Mouse (Mus musculus): ENCODE measurements around the gene Ang. TPM values are rescaled to one million over a fixed set of nuclear protein-coding genes. Genes with fewer than 3 reads are reported as not detected.

Gene Ang
- polyA plus RNA-seq, 1 experiment from 2014 or later: 4.5 TPM

DNA sequence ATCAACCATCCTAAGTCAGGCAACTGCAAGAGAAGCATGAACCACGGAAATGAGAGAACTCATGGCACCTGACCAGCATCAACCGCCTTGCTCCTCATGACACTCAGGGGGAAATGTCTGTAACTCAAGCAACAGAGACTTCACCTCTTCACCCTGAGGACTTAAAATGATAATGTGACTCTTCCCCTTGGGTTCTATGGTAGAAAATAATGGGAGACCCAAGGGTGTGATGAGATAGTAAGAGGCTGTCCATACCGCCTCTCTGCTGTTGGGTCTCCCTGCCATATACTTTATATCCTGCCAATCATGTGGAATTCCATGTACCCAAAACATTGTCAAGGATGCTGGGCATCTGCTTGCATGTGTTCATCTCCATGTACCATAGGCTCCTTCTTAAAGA, 16.6 kb upstream of the Ang start, which contains the start of gene Olfr750:
Gene Olfr750, minus strand, starts transcription at position 101 of the 400 bp plus-strand sequence.
- no peak within 1 kb of the TSS for H3K9ac ChIP-seq
- H3K27me3 ChIP-seq: no peaks in the 10 kb centered on the region
- no peaks in the 10 kb centered on the region for H3K36me3 ChIP-seq
- no peak for ATAC-seq (ENCODE audit: insufficient number of reproducible peaks, insufficient read depth, low FRiP score, low TSS enrichment)
- WGBS: 77% methylated on average over 3 of the region's 3 CpGs
- H3K4me1 ChIP-seq: no peaks in the 10 kb centered on the region
- H3K27ac ChIP-seq: no peak within 1 kb of the TSS
- H3K4me2 ChIP-seq (replicated peaks): no peak within 1 kb of the TSS
- no peaks in the 10 kb centered on the region for H3K9me3 ChIP-seq
- no peak within 1 kb of the TSS for H3K4me3 ChIP-seq

GRCm38 (mm10) chr14:51079180-51079579, 11.8 kb upstream of the Ang start:
- Histone ChIP-seq H3K9me3 (no peaks in the 10 kb centered on the region), H3K9ac (no peak overlapping the region), H3K4me2 (replicated peaks) (no peak overlapping the region), H3K4me3 (no peak overlapping the region), H3K27ac (no peak overlapping the region), H3K27me3 (0 out of 2 replicates have a peak, but pooled peaks cover 7% of the 10 kb centered on the region), H3K36me3 (no peaks in the 10 kb centered on the region), H3K4me1 (no peaks in the 10 kb centered on the region)
- WGBS: 88% methylated on average over 1 of the region's 1 CpGs
- no peak for ATAC-seq (ENCODE audit: insufficient number of reproducible peaks, insufficient read depth, low FRiP score, low TSS enrichment)

- Histone ChIP-seq H3K36me3 (no peaks in the 10 kb centered on the region), H3K4me3 (no peak overlapping the region), H3K9me3 (no peaks in the 10 kb centered on the region), H3K9ac (no peak overlapping the region), H3K27me3 (0 out of 2 replicates have a peak, but pooled peaks cover 7% of the 10 kb centered on the region), H3K4me1 (no peaks in the 10 kb centered on the region), H3K4me2 (replicated peaks) (no peak overlapping the region), H3K27ac (no peak overlapping the region)
- no peak for ATAC-seq (ENCODE audit: insufficient number of reproducible peaks, insufficient read depth, low FRiP score, low TSS enrichment)
- WGBS: 86% methylated on average over 2 of the region's 2 CpGs
Measured at GRCm38 (mm10) chr14:51081035-51081434, 9.9 kb upstream of the Ang start.

DNA sequence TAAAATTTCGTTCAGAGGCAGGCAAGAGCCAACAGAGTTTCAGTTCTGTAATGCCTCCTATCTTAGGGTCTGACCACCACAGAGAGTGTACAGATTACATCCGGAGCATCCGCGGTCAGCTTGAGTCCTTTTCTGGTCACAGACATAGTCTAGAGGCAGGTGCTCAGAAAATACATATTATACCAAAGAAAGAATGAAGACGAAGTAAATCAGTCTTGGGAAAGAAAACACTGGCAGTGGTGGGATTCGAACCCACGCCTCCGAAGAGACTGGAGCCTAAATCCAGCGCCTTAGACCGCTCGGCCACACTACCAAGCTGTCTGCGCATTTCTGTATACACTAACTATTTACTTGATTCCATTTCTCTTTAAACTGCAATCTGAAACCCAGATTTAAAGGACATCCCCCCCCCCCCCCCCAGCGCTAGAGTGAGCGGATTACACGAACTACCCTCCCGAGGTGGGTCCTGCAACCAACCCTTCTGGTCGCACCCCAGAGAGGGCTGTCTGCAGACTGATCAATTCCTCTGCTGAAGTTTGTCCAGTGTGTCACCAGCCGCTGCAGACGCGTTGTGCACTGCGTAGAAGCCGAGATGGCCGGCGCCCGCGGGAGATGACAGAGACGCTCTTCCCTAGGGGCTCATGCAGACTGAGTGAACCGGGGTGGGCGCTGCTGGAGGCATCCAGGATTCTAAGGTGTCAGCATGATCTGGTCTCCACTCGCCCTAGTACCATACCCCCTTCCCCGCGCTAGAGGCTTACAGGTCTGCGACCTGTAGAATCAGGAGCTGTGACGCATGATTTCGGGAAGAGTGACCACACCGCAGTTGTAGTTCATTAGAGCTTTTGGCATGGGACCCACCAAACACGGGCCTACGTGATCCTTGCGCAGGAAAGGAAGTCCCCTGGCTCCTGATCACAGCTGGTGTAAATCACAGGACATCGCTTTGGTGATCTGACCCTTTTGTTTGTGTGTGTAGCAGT, 8.1 kb upstream of the Ang start:
- H3K4me3 ChIP-seq: peak overlapping the region; percentile 49
- H3K36me3 ChIP-seq: no peaks in the 10 kb centered on the region
- no peak overlapping the region for H3K27ac ChIP-seq
- ATAC-seq (ENCODE audit: insufficient number of reproducible peaks, insufficient read depth, low FRiP score, low TSS enrichment): peak; percentile 66
- H3K9ac ChIP-seq: peak overlapping the region; percentile 34
- H3K4me2 ChIP-seq (replicated peaks): peak overlapping the region; percentile 78
- H3K4me1 ChIP-seq: no peaks in the 10 kb centered on the region
- H3K9me3 ChIP-seq: no peaks in the 10 kb centered on the region
- WGBS: 2% methylated on average over 40 of the region's 40 CpGs
- H3K27me3 ChIP-seq: 0 out of 2 replicates have a peak, but pooled peaks cover 7% of the 10 kb centered on the region

- no peaks in the 10 kb centered on the region for H3K36me3 ChIP-seq
- no peaks in the 10 kb centered on the region for H3K4me1 ChIP-seq
- WGBS: 2% methylated on average over 7 of the region's 7 CpGs
- no peak overlapping the region for H3K9ac ChIP-seq
- H3K4me2 ChIP-seq (replicated peaks): peak overlapping the region; percentile 78
- H3K27ac ChIP-seq: no peak overlapping the region
- no peak for ATAC-seq (ENCODE audit: insufficient number of reproducible peaks, insufficient read depth, low FRiP score, low TSS enrichment)
- H3K4me3 ChIP-seq: peak overlapping the region; percentile 49
- 0 out of 2 replicates have a peak, but pooled peaks cover 7% of the 10 kb centered on the region for H3K27me3 ChIP-seq
- no peaks in the 10 kb centered on the region for H3K9me3 ChIP-seq
Measured at GRCm38 (mm10) chr14:51083805-51084204, 7.1 kb upstream of the Ang start.

- H3K4me1 ChIP-seq: no peaks in the 10 kb centered on the region
- no peaks in the 10 kb centered on the region for H3K36me3 ChIP-seq
- H3K9ac ChIP-seq: no peak overlapping the region
- H3K27ac ChIP-seq: no peak overlapping the region
- WGBS: 79% methylated on average over 2 of the region's 2 CpGs
- no peak for ATAC-seq (ENCODE audit: insufficient number of reproducible peaks, insufficient read depth, low FRiP score, low TSS enrichment)
- H3K4me3 ChIP-seq: no peak overlapping the region
- no peak overlapping the region for H3K4me2 ChIP-seq (replicated peaks)
- 0 out of 2 replicates have a peak, but pooled peaks cover 7% of the 10 kb centered on the region for H3K27me3 ChIP-seq
- H3K9me3 ChIP-seq: no peaks in the 10 kb centered on the region
Measured at GRCm38 (mm10) chr14:51085086-51085485, 5.9 kb upstream of the Ang start.

GRCm38 (mm10) chr14:51085911-51086310, 5.0 kb upstream of the Ang start:
- Histone ChIP-seq H3K9ac (no peak overlapping the region), H3K4me3 (no peak overlapping the region), H3K4me2 (replicated peaks) (no peak overlapping the region), H3K27ac (no peak overlapping the region), H3K4me1 (no peaks in the 10 kb centered on the region), H3K36me3 (no peaks in the 10 kb centered on the region), H3K27me3 (0 out of 2 replicates have a peak, but pooled peaks cover 5% of the 10 kb centered on the region), H3K9me3 (no peaks in the 10 kb centered on the region)
- ATAC-seq (ENCODE audit: insufficient number of reproducible peaks, insufficient read depth, low FRiP score, low TSS enrichment): no peak
- 73% methylated on average over 4 of the region's 4 CpGs for WGBS

DNA sequence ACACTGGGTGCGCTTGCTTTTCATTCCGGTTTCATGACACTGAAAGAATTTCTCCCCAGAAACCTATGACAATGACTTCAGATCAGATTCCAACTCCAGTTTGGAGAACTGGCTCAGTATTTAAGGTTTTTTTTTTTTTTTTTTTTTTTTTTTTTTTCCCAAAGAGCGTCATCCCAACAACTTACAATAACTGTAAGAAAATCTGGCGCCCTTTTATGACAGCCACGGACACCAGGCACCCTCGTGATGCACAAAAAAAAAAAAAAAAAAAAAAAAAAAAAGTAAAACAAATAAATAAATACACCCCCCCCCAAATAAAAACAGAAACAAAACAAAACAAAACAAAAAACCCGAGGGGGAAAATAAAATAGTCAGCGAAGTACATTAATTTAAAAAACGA, 3.2 kb upstream of the Ang start:
- no peak for ATAC-seq (ENCODE audit: insufficient number of reproducible peaks, insufficient read depth, low FRiP score, low TSS enrichment)
- Histone ChIP-seq H3K9ac (no peak overlapping the region), H3K9me3 (no peaks in the 10 kb centered on the region), H3K36me3 (no peaks in the 10 kb centered on the region), H3K4me2 (replicated peaks) (peak overlapping the region; percentile 65), H3K4me1 (no peaks in the 10 kb centered on the region), H3K27ac (no peak overlapping the region), H3K27me3 (no peaks in the 10 kb centered on the region), H3K4me3 (peak overlapping the region; percentile 72)
- 8% methylated on average over 9 of the region's 9 CpGs for WGBS

GRCm38 (mm10) chr14:51088166-51088969, 2.6 kb upstream of the Ang start:
- peak; percentile 44 for ATAC-seq (ENCODE audit: insufficient number of reproducible peaks, insufficient read depth, low FRiP score, low TSS enrichment)
- Histone ChIP-seq H3K4me3 (peak overlapping the region; percentile 72), H3K4me2 (replicated peaks) (peak overlapping the region; percentile 65), H3K36me3 (no peaks in the 10 kb centered on the region), H3K9me3 (no peaks in the 10 kb centered on the region), H3K9ac (peak overlapping the region; percentile 49), H3K4me1 (no peaks in the 10 kb centered on the region), H3K27ac (peak overlapping the region; percentile 83), H3K27me3 (no peaks in the 10 kb centered on the region)
- under 1% methylated on average over 23 of the region's 23 CpGs for WGBS

GRCm38 (mm10) chr14:51088970-51089673, 1.8 kb upstream of the Ang start:
- ATAC-seq (ENCODE audit: insufficient number of reproducible peaks, insufficient read depth, low FRiP score, low TSS enrichment): peak; percentile 92
- no peaks in the 10 kb centered on the region for H3K27me3 ChIP-seq
- H3K4me2 ChIP-seq (replicated peaks): peak overlapping the region; percentile 65
- H3K9ac ChIP-seq: peak overlapping the region; percentile 49
- peak overlapping the region; percentile 72 for H3K4me3 ChIP-seq
- no peaks in the 10 kb centered on the region for H3K36me3 ChIP-seq
- H3K4me1 ChIP-seq: no peaks in the 10 kb centered on the region
- under 1% methylated on average over 34 of the region's 34 CpGs for WGBS
- H3K27ac ChIP-seq: peak overlapping the region; percentile 83
- no peaks in the 10 kb centered on the region for H3K9me3 ChIP-seq

GRCm38 (mm10) chr14:51089674-51090076, 1.3 kb upstream of the Ang start:
- Histone ChIP-seq H3K9me3 (no peaks in the 10 kb centered on the region), H3K4me2 (replicated peaks) (peak overlapping the region; percentile 65), H3K9ac (peak overlapping the region; percentile 47), H3K36me3 (no peaks in the 10 kb centered on the region), H3K4me1 (no peaks in the 10 kb centered on the region), H3K4me3 (peak overlapping the region; percentile 72), H3K27ac (peak overlapping the region; percentile 88), H3K27me3 (no peaks in the 10 kb centered on the region)
- 0% methylated on average over 15 of the region's 15 CpGs for WGBS
- ATAC-seq (ENCODE audit: insufficient number of reproducible peaks, insufficient read depth, low FRiP score, low TSS enrichment): no peak; the same call in 1 of the 2 replicates

Data from embryonic facial prominence, embryonic 12.5 days (tissue).